In the genomic region with DNA sequence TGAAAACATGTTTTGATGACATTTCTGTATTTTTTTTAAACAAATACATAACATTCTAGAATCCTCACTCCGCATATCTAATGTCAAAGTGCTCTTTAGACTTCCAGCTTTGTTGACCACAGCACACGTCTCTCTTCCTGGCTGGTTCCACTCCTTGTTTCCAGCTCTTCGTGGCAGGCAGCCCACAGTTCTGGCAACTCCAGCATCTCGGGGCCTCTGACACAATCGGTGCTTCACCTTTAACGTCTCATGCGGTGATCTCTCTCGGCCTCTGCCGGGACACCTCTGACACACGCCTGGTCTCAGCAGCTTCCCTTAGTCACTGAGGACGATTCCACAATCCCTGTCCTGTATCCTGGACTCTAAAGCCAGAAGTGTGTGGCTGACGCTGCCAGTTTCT, we compare ENCODE assay signal across 16 mouse cellular contexts. TPM values are rescaled to one million over a fixed set of nuclear protein-coding genes. Genes with fewer than 3 reads are reported as not detected.
DNase-seq lines count a peak whose midpoint lies in the region; ATAC-seq and TF ChIP-seq lines count a peak whose summit lies in the region.
"Had no signal": no experiment of that assay in that cellular context is flagged by ENCODE, and none has a peak within 500 bp of the region (broad histone marks: within the 10 kb centered on the region; RNA-seq: fewer than 3 reads in every experiment).

No protein-coding gene starts in this region.

- H3K4me3 ChIP-seq in forebrain, embryonic 16.5 days (replicated peaks; ENCODE audit: low read length), result no peak overlapping the region
- no peak overlapping the region for H3K4me3 ChIP-seq in forebrain, embryonic 10.5 days
- H3K4me3 ChIP-seq in limb, embryonic 14.5 days (replicated peaks; ENCODE audit: low read length), result no peak overlapping the region
- H3K4me3 ChIP-seq in limb, embryonic 10.5 days, result no peak overlapping the region
- H3K4me3 ChIP-seq: hindbrain, embryonic 10.5 days; limb, embryonic 12.5 days; neural tube, embryonic 15.5 days had no signal

- H3K36me3 ChIP-seq in forebrain, embryonic 16.5 days (ENCODE audit: control insufficient read depth, insufficient read depth), result no peaks in the 10 kb centered on the region
- H3K36me3 ChIP-seq in forebrain, embryonic 10.5 days (replicated peaks), result peaks cover 14% of the 10 kb centered on the region
- no peaks in the 10 kb centered on the region for H3K36me3 ChIP-seq in limb, embryonic 14.5 days (ENCODE audit: control insufficient read depth, insufficient read depth, low read length)
- H3K36me3 ChIP-seq in limb, embryonic 10.5 days, result peaks cover 14% of the 10 kb centered on the region
- H3K36me3 ChIP-seq: neural tube, embryonic 15.5 days had no signal

- no peak for TF ChIP-seq POLR2A in limb, embryonic 14.5 days (IDR thresholded peaks at IDR 0.05; ENCODE audit: borderline replicate concordance, extremely low read depth, insufficient read depth, insufficient read length)

- peak; percentile 47 for DNase-seq in adrenal gland, postnatal 10 days
- no peak for DNase-seq in adrenal gland, adult (ENCODE audit: inconsistent age in 2 of 2, low spot score in 1 of 2)
- DNase-seq in forebrain, embryonic 10.5 days (ENCODE audit: extremely low spot score, low spot score), result no peak
- no peak for DNase-seq in limb, embryonic 14.5 days (ENCODE audit: low spot score)
- DNase-seq in limb, embryonic 10.5 days (ENCODE audit: low spot score), result no peak
- DNase-seq in frontal cortex, postnatal 10 days (ENCODE audit: low spot score in 2 of 2), result no peak
- DNase-seq in thymus, adult 18-20 months, result no peak
- DNase-seq: gastrocnemius, postnatal 25 days; liver, postnatal 0 days; lung, postnatal 36 days had no signal

- H3K9ac ChIP-seq in forebrain, embryonic 16.5 days (replicated peaks; ENCODE audit: low read depth, low read length), result 0 out of 2 replicates have a peak overlapping the region, but pooled peaks have one; percentile 9
- no peak overlapping the region for H3K9ac ChIP-seq in limb, embryonic 14.5 days (ENCODE audit: low read depth, low read length, severe bottlenecking)
- H3K9ac ChIP-seq: limb, embryonic 12.5 days; liver, postnatal 0 days; neural tube, embryonic 15.5 days had no signal

- H3K27me3 ChIP-seq in forebrain, embryonic 16.5 days (replicated peaks; ENCODE audit: control insufficient read depth, insufficient read depth, low read length), result no peaks in the 10 kb centered on the region
- peaks cover 90% of the 10 kb centered on the region for H3K27me3 ChIP-seq in forebrain, embryonic 10.5 days (ENCODE audit: poor library complexity, severe bottlenecking)
- H3K27me3 ChIP-seq in limb, embryonic 14.5 days (ENCODE audit: control insufficient read depth, insufficient read depth, low read length), result no peaks in the 10 kb centered on the region
- no peaks in the 10 kb centered on the region for H3K27me3 ChIP-seq in limb, embryonic 10.5 days (ENCODE audit: low read depth, poor library complexity, severe bottlenecking)
- H3K27me3 ChIP-seq: CH12.LX; limb, embryonic 12.5 days had no signal

- no peak for ATAC-seq in forebrain, embryonic 16.5 days
- ATAC-seq in limb, embryonic 14.5 days (ENCODE audit: low FRiP score, low read depth), result no peak
- ATAC-seq: liver, postnatal 0 days had no signal

- peaks cover 23% of the 10 kb centered on the region for H3K4me1 ChIP-seq in forebrain, embryonic 16.5 days (replicated peaks; ENCODE audit: control insufficient read depth, insufficient read depth, low read length)
- H3K4me1 ChIP-seq in forebrain, embryonic 10.5 days, result peaks cover 45% of the 10 kb centered on the region
- H3K4me1 ChIP-seq in limb, embryonic 14.5 days (ENCODE audit: control insufficient read depth, insufficient read depth, low read length), result peaks cover 11% of the 10 kb centered on the region
- peaks cover 6% of the 10 kb centered on the region for H3K4me1 ChIP-seq in limb, embryonic 10.5 days

- 49% methylated on average over 12 of the region's 12 CpGs for WGBS in forebrain, embryonic 16.5 days
- WGBS in forebrain, embryonic 10.5 days, result 87% methylated on average over 12 of the region's 12 CpGs
- WGBS in limb, embryonic 14.5 days, result 82% methylated on average over 12 of the region's 12 CpGs
- 91% methylated on average over 12 of the region's 12 CpGs for WGBS in limb, embryonic 10.5 days

- 0 out of 2 replicates have a peak overlapping the region, but pooled peaks have one; percentile 6 for H3K27ac ChIP-seq in forebrain, embryonic 16.5 days (ENCODE audit: low read length)
- H3K27ac ChIP-seq in forebrain, embryonic 10.5 days, result no peak overlapping the region
- 0 out of 2 replicates have a peak overlapping the region, but pooled peaks have one; percentile 5 for H3K27ac ChIP-seq in limb, embryonic 14.5 days (replicated peaks; ENCODE audit: low read depth, low read length)
- no peak overlapping the region for H3K27ac ChIP-seq in limb, embryonic 10.5 days
- H3K27ac ChIP-seq: hindbrain, embryonic 10.5 days; limb, embryonic 12.5 days; neural tube, embryonic 15.5 days had no signal

- no peaks in the 10 kb centered on the region for H3K9me3 ChIP-seq in forebrain, embryonic 16.5 days (ENCODE audit: control insufficient read depth, low read length)
- peaks cover 5% of the 10 kb centered on the region; the same call in 1 of the 2 replicates for H3K9me3 ChIP-seq in forebrain, embryonic 10.5 days
- no peaks in the 10 kb centered on the region for H3K9me3 ChIP-seq in limb, embryonic 14.5 days (ENCODE audit: control insufficient read depth, low read length)
- H3K9me3 ChIP-seq in limb, embryonic 10.5 days (replicated peaks), result no peaks in the 10 kb centered on the region
- H3K9me3 ChIP-seq: limb, embryonic 12.5 days; neural tube, embryonic 15.5 days had no signal

- H3K4me2 ChIP-seq in forebrain, embryonic 16.5 days (ENCODE audit: low read length), result peak overlapping the region; percentile 20; the same call in 1 of the 2 replicates
- no peak overlapping the region for H3K4me2 ChIP-seq in limb, embryonic 14.5 days (replicated peaks; ENCODE audit: low read depth, low read length, severe bottlenecking)
- H3K4me2 ChIP-seq: limb, embryonic 12.5 days; midbrain, embryonic 11.5 days; neural tube, embryonic 15.5 days had no signal

RNA-seq across cellular contexts. Expression of a gene that starts 5.8 kb away (rescaled TPM):
- total RNA-seq in adrenal gland, postnatal 10 days (2021), result 10 to 100 TPM in 1 of 2 experiments, 1 to 10 TPM in 1; 6.8 to 13.3 TPM
- polyA plus RNA-seq in forebrain, embryonic 16.5 days (2015; fragmentation: Nextera tagmentation; extraction: Ambion mirVana), result 10.2 and 12.0 TPM in 2 replicates
- 14.7 and 15.4 TPM in 2 replicates for polyA plus RNA-seq in forebrain, embryonic 10.5 days (2016; fragmentation: Nextera tagmentation; extraction: Ambion mirVana)
- 5.9 and 6.4 TPM in 2 replicates for polyA plus RNA-seq in limb, embryonic 14.5 days (2012; rRNA removed)
- 11.3 and 11.7 TPM in 2 replicates for polyA plus RNA-seq in limb, embryonic 14.5 days (2014; fragmentation: Nextera tagmentation; extraction: Ambion mirVana)
- 10.6 and 13.8 TPM in 2 replicates for polyA plus RNA-seq in limb, embryonic 10.5 days (2016; fragmentation: Nextera tagmentation; extraction: Ambion mirVana)

Comparison
In these comparisons a context has a peak if more than half of its experiments do, and no peak if none do; other contexts are left out.
1. H3K27ac ChIP-seq: peak in forebrain, embryonic 16.5 days (single experiment) and limb, embryonic 14.5 days (single experiment); none in forebrain, embryonic 10.5 days (single experiment) and limb, embryonic 10.5 days (single experiment).